Mouse (Mus musculus) cerebellum, adult 8-10 months (tissue): ENCODE results near the gene Vmn1r159.
"Not testable (repeated sequence)": the region's sequence is repeated elsewhere in the genome, so short reads cannot be mapped to it uniquely, and the experiment has no call there.

Experiments used
- DNase-seq: peaks from one replicate; pipeline ENCODE4 v3.0.0; 2022

Gene Vmn1r159

DNA sequence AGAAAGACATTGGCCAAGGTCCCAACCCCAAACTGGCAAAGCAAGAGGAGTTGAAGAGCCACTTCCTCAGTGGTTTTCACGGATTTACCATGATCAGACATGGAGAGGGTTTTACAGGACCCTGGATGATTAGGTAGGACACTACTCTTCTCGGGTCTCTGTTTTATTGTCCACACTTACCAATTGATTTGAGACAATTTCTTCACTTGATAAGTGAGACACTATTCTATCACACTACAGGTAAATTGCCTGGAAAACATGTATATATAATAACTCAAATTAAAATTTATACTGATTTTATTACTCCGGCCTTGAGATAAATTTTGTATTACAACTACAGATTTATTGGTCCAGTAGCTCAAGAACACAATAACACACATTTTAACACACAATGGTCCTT is at the start of gene Vmn1r159:
Vmn1r159 (minus strand) TSS at position 101 of the 400 bp plus-strand sequence.
- DNase-seq, result not testable (repeated sequence)

DNA sequence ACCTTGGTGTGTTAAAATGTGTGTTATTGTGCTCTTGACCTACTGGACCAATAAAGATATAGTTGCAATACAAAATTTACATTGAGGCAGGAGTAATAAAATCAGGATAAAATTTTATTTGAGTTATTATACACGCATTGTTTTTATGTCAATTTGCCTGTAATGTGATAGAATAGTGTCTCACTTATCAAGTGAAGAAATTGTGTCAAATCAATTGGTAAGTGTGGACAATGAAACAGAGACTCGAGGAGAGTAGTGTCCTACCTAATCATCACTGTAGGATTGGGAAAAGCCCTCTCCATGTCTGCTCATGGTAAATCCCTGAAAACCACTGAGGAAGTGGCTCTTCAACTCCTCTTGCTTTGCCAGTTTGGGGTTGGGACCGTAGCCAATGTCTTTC is 27.5 kb upstream of the Vmn1r159 start, which contains the start of gene Vmn1r160:
Vmn1r160 (plus strand) TSS at position 301 of the 400 bp plus-strand sequence.
- DNase-seq, result not testable (repeated sequence)
